Mouse (Mus musculus) bone marrow macrophage, adult 2 months (primary cell): ENCODE results near the gene Itga11.

Source experiments
- CTCF ChIP-seq: IDR thresholded peaks from 2 replicates; pipeline ENCODE4 v1.5.1; 2012; ENCODE audit warnings: low read depth, mild to moderate bottlenecking, low read length, moderate library complexity
- POLR2A ChIP-seq: IDR thresholded peaks from 2 replicates; pipeline ENCODE4 v1.6.1; 2012; ENCODE audit warnings: mild to moderate bottlenecking, low read depth, low read length, borderline replicate concordance

GRCm38 (mm10) chr9:62789856-62790255 is 112.2 kb downstream of the Itga11 start:
- TF ChIP-seq CTCF (no peak), POLR2A (no peak)
